Mouse (Mus musculus) embryonic facial prominence, embryonic 12.5 days (tissue): ENCODE measurements around the gene Usp21. TPM values are rescaled to one million over a fixed set of nuclear protein-coding genes. Genes with fewer than 3 reads are reported as not detected.
"Not testable (repeated sequence)": the region's sequence is repeated elsewhere in the genome, so short reads cannot be mapped to it uniquely, and the experiment has no call there.

Experiments
- ATAC-seq: fragments of 200-750 bp; cut with Nextera tagmentation; 2 replicates; pipeline ENCODE4 v1.8.0; 2017; ENCODE audit not compliant: insufficient number of reproducible peaks, insufficient read depth, low FRiP score, low TSS enrichment
- H3K27ac ChIP-seq: fragments of 300-500 bp; sonication (generic); 2 replicates; pipeline ENCODE4 v1.5.1; 2016; ENCODE audit warnings: mild to moderate bottlenecking
- H3K27me3 ChIP-seq: fragments of 300-500 bp; sonication (generic); 2 replicates; pipeline ENCODE4 v1.6.1; 2016; ENCODE audit warnings: mild to moderate bottlenecking, moderate library complexity
- H3K36me3 ChIP-seq: fragments of 300-500 bp; sonication (generic); 2 replicates; pipeline ENCODE4 v1.6.1; 2016; ENCODE audit warnings: mild to moderate bottlenecking
- H3K4me1 ChIP-seq: fragments of 300-500 bp; sonication (generic); 2 replicates; pipeline ENCODE4 v1.6.1; 2016
- H3K4me2 ChIP-seq: fragments of 300-500 bp; sonication (generic); replicated peaks from 2 replicates; pipeline ENCODE4 v1.6.1; 2016; ENCODE audit warnings: mild to moderate bottlenecking, moderate library complexity
- H3K4me3 ChIP-seq: fragments of 300-500 bp; sonication (generic); 2 replicates; pipeline ENCODE4 v1.5.1; 2016; ENCODE audit warnings: mild to moderate bottlenecking
- H3K9ac ChIP-seq: fragments of 300-500 bp; sonication (generic); 2 replicates; pipeline ENCODE4 v1.6.1; 2016; ENCODE audit warnings: mild to moderate bottlenecking, moderate library complexity
- H3K9me3 ChIP-seq: fragments of 300-500 bp; sonication (generic); 2 replicates; pipeline ENCODE4 v1.6.1; 2016; ENCODE audit warnings: mild to moderate bottlenecking, moderate library complexity
- WGBS: fragments of 180-500 bp; shearing (Covaris S2); methylation state at CpG from one replicate; pipeline ENCODE4 v1.1.7; 2016; 5-methylcytosine and 5-hydroxymethylcytosine counted together
- polyA plus RNA-seq: library from polyadenylated mRNA; unstranded; fragments of >200 nt; fragmentation: Nextera tagmentation; extraction: Ambion mirVana; gene quantifications from 2 replicates; pipeline ENCODE4 v1.2.1, GENCODE M21; 2016

Usp21 gene
- polyA plus RNA-seq, 1 experiment from 2014 or later: 135 TPM

DNA sequence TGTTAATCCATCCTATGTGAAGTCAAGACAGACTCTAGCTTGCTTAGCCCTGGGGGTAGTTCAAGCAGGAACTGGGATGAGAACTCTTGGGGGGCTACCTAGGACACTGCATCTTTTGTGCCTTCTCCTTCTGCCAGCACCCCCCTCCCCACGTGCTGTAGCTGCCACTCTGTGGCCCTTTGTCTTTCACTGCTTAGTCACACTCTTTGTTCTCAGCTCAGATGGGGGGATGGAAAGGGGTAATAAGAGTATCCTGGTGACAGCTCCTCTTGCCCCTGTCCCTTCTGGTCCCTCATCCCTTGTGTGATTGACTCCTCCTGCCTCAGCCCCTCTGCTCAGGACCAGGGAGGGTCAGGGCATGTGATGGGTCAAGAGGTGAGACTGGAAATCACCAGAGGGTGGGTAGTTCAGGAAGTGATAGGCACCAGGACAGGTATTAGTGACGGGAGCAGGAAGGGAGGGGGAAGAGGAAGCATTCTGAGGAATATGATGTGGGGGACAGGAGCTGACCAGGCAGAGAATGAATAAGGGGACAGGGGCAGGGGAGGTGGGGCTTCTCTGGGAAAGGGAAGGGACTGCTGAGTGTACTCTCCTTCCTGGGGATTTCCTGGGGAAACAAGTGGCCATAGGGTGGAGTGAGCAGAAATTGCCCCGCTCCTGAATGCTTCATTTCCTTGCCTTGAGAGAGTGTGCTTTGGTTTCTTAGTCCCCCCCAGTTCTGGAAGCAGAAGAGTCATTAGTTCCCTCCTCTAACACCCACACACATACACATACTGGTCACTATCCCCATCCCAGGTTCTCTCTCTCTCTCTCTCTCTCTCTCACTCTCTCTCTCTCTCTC is 39.2 kb downstream of the Usp21 start:
- no peak overlapping the region for H3K4me2 ChIP-seq
- H3K9ac ChIP-seq: no peak overlapping the region
- no peaks in the 10 kb centered on the region for H3K9me3 ChIP-seq
- no peak for ATAC-seq
- peaks cover 10% of the 10 kb centered on the region for H3K36me3 ChIP-seq
- H3K27me3 ChIP-seq: no peaks in the 10 kb centered on the region
- WGBS: 35% methylated on average over 3 of the region's 3 CpGs
- peaks cover 70% of the 10 kb centered on the region for H3K4me1 ChIP-seq
- H3K4me3 ChIP-seq: no peak overlapping the region
- H3K27ac ChIP-seq: peak overlapping the region; percentile 94

DNA sequence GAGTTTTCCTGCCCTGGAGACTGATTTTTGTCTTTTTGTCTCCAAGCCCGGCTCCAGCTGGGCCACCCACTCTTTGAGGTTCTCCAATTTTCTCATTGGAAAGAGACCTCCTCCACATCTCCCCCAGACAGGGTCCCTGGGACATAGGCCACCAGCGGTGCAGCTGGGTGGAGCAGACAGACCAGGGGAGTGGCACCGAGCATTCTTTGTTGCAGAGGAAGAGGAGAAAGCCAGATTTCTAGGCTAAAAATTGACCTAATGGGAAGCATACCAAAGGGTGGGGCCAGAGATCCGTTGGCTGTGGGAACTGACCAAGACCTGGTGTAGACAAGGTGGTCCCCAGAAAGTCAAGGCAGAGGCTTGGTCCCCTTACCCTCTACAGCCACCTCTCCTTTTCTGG is 39.9 kb downstream of the Usp21 start:
- Histone ChIP-seq H3K9me3 (no peaks in the 10 kb centered on the region), H3K4me3 (no peak overlapping the region), H3K27ac (peak overlapping the region; percentile 94), H3K9ac (peak overlapping the region; percentile 49; the same call in 1 of the 2 replicates), H3K4me1 (peaks cover 65% of the 10 kb centered on the region), H3K36me3 (peaks cover 17% of the 10 kb centered on the region), H3K4me2 (peak overlapping the region; percentile 62), H3K27me3 (no peaks in the 10 kb centered on the region)
- no peak for ATAC-seq
- WGBS: 20% methylated on average over 4 of the region's 4 CpGs

DNA sequence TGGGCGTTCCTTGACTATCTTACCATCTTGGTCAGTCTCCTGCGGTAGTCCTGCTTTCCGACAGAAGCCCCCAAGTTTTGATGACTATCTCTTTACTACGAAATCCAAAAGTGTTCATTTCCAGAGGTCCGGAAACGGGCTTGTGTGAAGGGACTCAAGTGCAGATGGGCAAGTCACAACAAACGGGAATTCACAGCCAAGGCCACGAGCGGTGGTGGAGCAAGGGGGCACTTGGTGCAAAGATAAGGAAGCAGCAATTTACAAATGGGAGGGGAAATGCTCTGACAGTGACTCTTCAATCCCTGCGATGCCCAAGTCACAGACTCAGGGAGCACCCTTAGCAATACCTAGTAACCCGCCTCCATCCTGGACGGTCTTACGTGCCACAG is 40.3 kb downstream of the Usp21 start:
- Histone ChIP-seq H3K4me1 (peaks cover 60% of the 10 kb centered on the region), H3K4me2 (peak overlapping the region; percentile 62), H3K27me3 (no peaks in the 10 kb centered on the region), H3K9me3 (no peaks in the 10 kb centered on the region), H3K9ac (peak overlapping the region; percentile 49; the same call in 1 of the 2 replicates), H3K4me3 (peak overlapping the region; percentile 60), H3K27ac (peak overlapping the region; percentile 94), H3K36me3 (peaks cover 20% of the 10 kb centered on the region)
- 11% methylated on average over 13 of the region's 13 CpGs for WGBS
- ATAC-seq: no peak

DNA sequence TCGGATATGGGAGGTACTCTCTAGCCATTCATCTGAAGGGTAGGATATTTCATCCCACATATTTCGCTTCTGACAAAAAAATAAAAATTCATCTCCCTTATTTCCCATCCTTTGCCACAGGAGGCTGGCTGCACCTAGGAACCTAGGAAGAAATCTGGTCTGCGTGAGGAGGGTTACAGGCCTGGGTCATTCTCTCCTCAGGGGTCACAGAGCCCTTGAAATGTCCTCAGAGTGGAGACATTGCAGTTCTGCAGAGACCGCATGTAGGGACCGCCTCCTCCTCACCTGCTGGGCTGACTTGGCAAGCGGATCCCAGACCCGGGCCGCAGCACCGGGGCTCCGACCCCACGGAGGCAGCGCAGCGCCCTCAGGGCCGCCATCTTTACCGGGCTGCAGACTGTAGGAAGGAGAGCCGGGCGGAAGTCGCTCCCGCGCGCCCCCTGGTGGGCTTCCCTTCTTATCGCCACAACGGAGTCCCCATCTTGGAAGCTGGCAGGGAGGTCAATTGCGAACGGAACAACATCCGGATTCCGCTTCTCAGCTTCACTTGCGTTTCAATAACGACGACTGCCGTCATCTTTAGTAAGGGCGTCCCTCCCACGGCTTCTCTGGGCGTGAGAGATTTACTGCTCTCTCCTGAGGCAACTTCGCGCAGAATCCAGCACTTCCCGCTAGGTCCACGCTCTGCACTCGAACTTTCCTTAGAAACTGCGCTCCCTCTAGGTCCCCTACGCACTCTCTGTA is 40.9 kb downstream of the Usp21 start:
- ATAC-seq: peak; percentile 86
- Histone ChIP-seq H3K27me3 (no peaks in the 10 kb centered on the region), H3K9me3 (no peaks in the 10 kb centered on the region), H3K4me2 (peak overlapping the region; percentile 70), H3K27ac (peak overlapping the region; percentile 94), H3K36me3 (peaks cover 26% of the 10 kb centered on the region), H3K4me1 (peaks cover 56% of the 10 kb centered on the region), H3K4me3 (peak overlapping the region; percentile 60), H3K9ac (peak overlapping the region; percentile 72)
- under 1% methylated on average over 41 of the region's 41 CpGs for WGBS

- Histone ChIP-seq H3K27me3 (no peaks in the 10 kb centered on the region), H3K9ac (no peak overlapping the region), H3K4me3 (no peak overlapping the region), H3K36me3 (peaks cover 41% of the 10 kb centered on the region), H3K9me3 (no peaks in the 10 kb centered on the region), H3K27ac (no peak overlapping the region), H3K4me2 (peak overlapping the region; percentile 70; the same call in 1 of the 2 replicates), H3K4me1 (peaks cover 42% of the 10 kb centered on the region)
- 81% methylated on average over 8 of the region's 8 CpGs for WGBS
- ATAC-seq: no peak
Observed at GRCm38 (mm10) chr1:171245353-171245752, 42.4 kb downstream of the Usp21 start.

GRCm38 (mm10) chr1:171241952-171242351 is 45.8 kb downstream of the Usp21 start:
- WGBS: 83% methylated on average over 12 of the region's 12 CpGs
- H3K9me3 ChIP-seq, H3K9ac ChIP-seq, H3K4me3 ChIP-seq, H3K27ac ChIP-seq, ATAC-seq, H3K27me3 ChIP-seq, H3K4me2 ChIP-seq: not testable (repeated sequence)
- Histone ChIP-seq H3K36me3 (peaks cover 73% of the 10 kb centered on the region), H3K4me1 (peaks cover 13% of the 10 kb centered on the region; the same call in 1 of the 2 replicates)

GRCm38 (mm10) chr1:171240911-171241310 is 46.9 kb downstream of the Usp21 start:
- Histone ChIP-seq H3K27ac (no peak overlapping the region), H3K36me3 (peaks cover 83% of the 10 kb centered on the region), H3K27me3 (no peaks in the 10 kb centered on the region), H3K4me1 (peaks cover 9% of the 10 kb centered on the region; the same call in 1 of the 2 replicates), H3K9me3 (no peaks in the 10 kb centered on the region), H3K4me3 (no peak overlapping the region), H3K9ac (no peak overlapping the region), H3K4me2 (no peak overlapping the region)
- no peak for ATAC-seq
- 86% methylated on average over 10 of the region's 10 CpGs for WGBS

DNA sequence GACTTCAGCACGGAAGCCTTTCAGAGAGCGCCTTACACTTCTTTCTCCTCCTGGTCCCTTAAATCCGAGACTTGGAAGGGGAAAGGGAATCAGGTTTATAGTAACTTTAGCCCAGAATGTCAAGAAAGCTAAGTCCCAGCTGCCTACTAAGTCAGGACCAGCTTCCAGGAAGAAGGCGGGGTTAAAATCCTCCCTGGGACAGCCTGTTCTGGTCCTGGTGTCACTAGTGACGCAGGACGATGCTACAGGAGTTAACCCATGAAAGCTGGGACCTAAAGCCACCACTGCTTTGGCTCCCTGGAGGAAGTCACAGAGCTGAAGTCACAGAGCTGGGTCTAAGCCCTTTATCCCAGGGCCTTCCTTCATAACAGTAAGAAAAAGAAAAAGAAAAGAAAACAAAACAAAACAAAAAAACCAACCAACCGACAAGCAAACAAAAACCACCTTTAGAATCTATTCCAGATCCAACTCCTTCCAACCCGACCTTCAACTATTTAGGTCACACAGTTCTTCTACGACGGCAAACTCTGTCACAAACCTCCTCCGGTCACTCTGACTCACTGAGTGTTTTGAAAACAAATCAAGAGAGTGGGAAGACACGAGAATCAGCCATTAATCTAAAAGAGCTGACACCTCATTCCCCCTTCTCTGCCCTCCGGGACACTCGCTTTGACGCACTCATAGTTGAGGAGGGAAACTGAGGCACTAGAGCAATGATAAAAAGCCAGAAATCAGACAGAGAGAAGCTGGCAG is 47.6 kb downstream of the Usp21 start:
- Histone ChIP-seq H3K36me3 (peaks cover 85% of the 10 kb centered on the region), H3K9ac (no peak overlapping the region), H3K4me3 (no peak overlapping the region), H3K27ac (no peak overlapping the region), H3K4me1 (0 out of 2 replicates have a peak, but pooled peaks cover 3% of the 10 kb centered on the region), H3K4me2 (no peak overlapping the region), H3K9me3 (no peaks in the 10 kb centered on the region), H3K27me3 (no peaks in the 10 kb centered on the region)
- 74% methylated on average over 15 of the region's 15 CpGs for WGBS
- no peak for ATAC-seq

DNA sequence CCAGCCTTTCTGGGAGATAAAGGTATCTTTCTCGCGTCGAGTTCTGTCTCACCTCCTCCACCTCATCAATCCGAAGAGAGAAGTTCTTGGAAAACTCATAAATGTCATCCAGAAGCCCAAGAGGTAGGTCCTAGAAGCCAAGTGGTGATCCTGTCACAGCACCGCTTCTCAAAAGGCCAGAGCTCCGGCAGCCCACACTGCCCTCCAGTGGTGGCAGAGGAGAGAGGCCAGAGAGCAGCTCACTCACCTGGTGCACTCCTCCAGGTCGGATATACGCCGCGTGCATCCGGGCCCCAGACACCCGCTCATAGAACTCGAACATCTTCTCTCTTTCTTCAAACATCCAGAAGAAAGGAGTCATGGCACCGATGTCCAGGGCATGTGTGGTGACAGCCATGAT is 49.3 kb downstream of the Usp21 start:
- ATAC-seq: no peak
- Histone ChIP-seq H3K27ac (no peak overlapping the region), H3K9me3 (no peaks in the 10 kb centered on the region), H3K27me3 (no peaks in the 10 kb centered on the region), H3K4me3 (no peak overlapping the region), H3K36me3 (peaks cover 96% of the 10 kb centered on the region), H3K4me1 (no peaks in the 10 kb centered on the region), H3K4me2 (no peak overlapping the region), H3K9ac (no peak overlapping the region)
- 75% methylated on average over 14 of the region's 14 CpGs for WGBS

GRCm38 (mm10) chr1:171237438-171237837 is 50.4 kb downstream of the Usp21 start:
- Histone ChIP-seq H3K4me2 (no peak overlapping the region), H3K27me3 (no peaks in the 10 kb centered on the region), H3K27ac (no peak overlapping the region), H3K36me3 (peaks cover 89% of the 10 kb centered on the region), H3K4me3 (no peak overlapping the region), H3K9me3 (no peaks in the 10 kb centered on the region), H3K9ac (no peak overlapping the region), H3K4me1 (no peaks in the 10 kb centered on the region)
- no peak for ATAC-seq
- 82% methylated on average over 6 of the region's 6 CpGs for WGBS

- Histone ChIP-seq H3K4me2 (no peak overlapping the region), H3K4me3 (no peak overlapping the region), H3K27ac (no peak overlapping the region), H3K9me3 (no peaks in the 10 kb centered on the region), H3K9ac (no peak overlapping the region), H3K36me3 (peaks cover 72% of the 10 kb centered on the region), H3K27me3 (no peaks in the 10 kb centered on the region), H3K4me1 (peaks cover under 1% of the 10 kb centered on the region)
- 83% methylated on average over 4 of the region's 4 CpGs for WGBS
- ATAC-seq: no peak
Observed at GRCm38 (mm10) chr1:171235791-171236190, 52.0 kb downstream of the Usp21 start.
